ENCODE assay signal across 22 mouse cellular contexts in the genomic region with DNA sequence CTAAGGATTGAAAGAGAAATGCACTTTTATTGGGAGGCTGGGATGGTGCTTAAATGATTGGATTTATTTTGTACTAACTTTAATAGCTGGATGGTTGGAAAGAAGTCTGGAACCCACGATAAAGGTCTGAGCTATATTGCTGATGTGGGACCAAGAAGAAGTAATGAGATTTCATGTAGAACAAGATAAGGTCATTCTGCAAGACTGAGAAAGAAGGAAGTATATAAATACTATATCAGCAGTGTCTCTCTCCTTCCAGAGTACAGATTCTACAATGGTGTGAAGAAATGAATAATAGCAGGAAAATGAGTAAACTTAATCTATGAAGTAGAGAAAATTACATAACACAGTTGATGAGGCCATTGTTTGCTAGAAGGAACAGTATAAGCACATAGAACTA. TPM values are rescaled to one million over a fixed set of nuclear protein-coding genes. Genes with fewer than 3 reads are reported as not detected.
DNase-seq lines count a peak whose midpoint lies in the region; ATAC-seq lines count a peak whose summit lies in the region.
"Had no signal": no experiment of that assay in that cellular context is flagged by ENCODE, and none has a peak within 500 bp of the region (broad histone marks: within the 10 kb centered on the region; RNA-seq: fewer than 3 reads in every experiment).

No protein-coding gene starts in this region.

- peaks cover 4% of the 10 kb centered on the region; the same call in 1 of the 2 replicates for H3K36me3 ChIP-seq in heart, embryonic 15.5 days
- H3K36me3 ChIP-seq in heart, embryonic 11.5 days (ENCODE audit: control insufficient read depth, insufficient read depth, low read length) = peaks cover 8% of the 10 kb centered on the region; the same call in 1 of the 2 replicates
- H3K36me3 ChIP-seq in kidney, embryonic 16.5 days (ENCODE audit: insufficient read depth, low read length) = peaks cover 13% of the 10 kb centered on the region; the same call in 1 of the 2 replicates
- H3K36me3 ChIP-seq in midbrain, embryonic 13.5 days = peaks cover 23% of the 10 kb centered on the region
- 0 out of 2 replicates have a peak, but pooled peaks cover 2% of the 10 kb centered on the region for H3K36me3 ChIP-seq in midbrain, embryonic 16.5 days (ENCODE audit: control insufficient read depth, insufficient read depth, low read length)
- H3K36me3 ChIP-seq in neural tube, embryonic 13.5 days = peaks cover 15% of the 10 kb centered on the region

- H3K27me3 ChIP-seq in heart, embryonic 15.5 days = no peaks in the 10 kb centered on the region
- no peaks in the 10 kb centered on the region for H3K27me3 ChIP-seq in heart, embryonic 11.5 days (ENCODE audit: control insufficient read depth, insufficient read depth, low read length)
- H3K27me3 ChIP-seq in kidney, embryonic 16.5 days (ENCODE audit: insufficient read depth, low read length) = no peaks in the 10 kb centered on the region
- H3K27me3 ChIP-seq in midbrain, embryonic 13.5 days = no peaks in the 10 kb centered on the region
- H3K27me3 ChIP-seq in midbrain, embryonic 16.5 days (ENCODE audit: control insufficient read depth, insufficient read depth, low read depth, low read length) = no peaks in the 10 kb centered on the region
- no peaks in the 10 kb centered on the region for H3K27me3 ChIP-seq in neural tube, embryonic 13.5 days
- H3K27me3 ChIP-seq: CH12.LX; limb, embryonic 15.5 days had no signal

- H3K9me3 ChIP-seq in heart, embryonic 15.5 days (replicated peaks) = no peaks in the 10 kb centered on the region
- H3K9me3 ChIP-seq in heart, embryonic 11.5 days (replicated peaks; ENCODE audit: control insufficient read depth, low read length) = no peaks in the 10 kb centered on the region
- no peaks in the 10 kb centered on the region for H3K9me3 ChIP-seq in kidney, embryonic 16.5 days (ENCODE audit: low read length)
- H3K9me3 ChIP-seq in midbrain, embryonic 13.5 days = no peaks in the 10 kb centered on the region
- no peaks in the 10 kb centered on the region for H3K9me3 ChIP-seq in midbrain, embryonic 16.5 days (replicated peaks; ENCODE audit: control insufficient read depth, low read length, poor library complexity, severe bottlenecking)
- no peaks in the 10 kb centered on the region for H3K9me3 ChIP-seq in neural tube, embryonic 13.5 days
- H3K9me3 ChIP-seq: forebrain, embryonic 10.5 days; limb, embryonic 15.5 days had no signal

- H3K27ac ChIP-seq in heart, embryonic 15.5 days = no peak overlapping the region
- H3K27ac ChIP-seq in heart, embryonic 11.5 days (ENCODE audit: low read depth, low read length) = no peak overlapping the region
- H3K27ac ChIP-seq in kidney, embryonic 16.5 days (ENCODE audit: low read length) = no peak overlapping the region
- no peak overlapping the region for H3K27ac ChIP-seq in midbrain, embryonic 13.5 days
- no peak overlapping the region for H3K27ac ChIP-seq in midbrain, embryonic 16.5 days (ENCODE audit: low read length)
- no peak overlapping the region for H3K27ac ChIP-seq in neural tube, embryonic 13.5 days (replicated peaks)
- H3K27ac ChIP-seq: forebrain, embryonic 10.5 days; heart, adult 2 months; limb, embryonic 15.5 days; stomach, postnatal 0 days had no signal

- no peak for DNase-seq in kidney, postnatal 25 days
- no peak for DNase-seq in embryo, embryonic 11 days
- DNase-seq: adrenal gland, postnatal 25 days; cerebellum, adult 11 months; cerebellum, postnatal 10 days; heart, adult 2 months; kidney, adult 18-20 months; kidney, postnatal 36 days; layer of hippocampus, adult 9-11 months; right cerebral cortex, adult 18-20 months; thymus, postnatal 25 days had no signal

- H3K4me1 ChIP-seq in heart, embryonic 15.5 days (replicated peaks) = peaks cover 26% of the 10 kb centered on the region
- peaks cover 10% of the 10 kb centered on the region for H3K4me1 ChIP-seq in heart, embryonic 11.5 days (ENCODE audit: control insufficient read depth, insufficient read depth, low read length)
- H3K4me1 ChIP-seq in kidney, embryonic 16.5 days (ENCODE audit: insufficient read depth, low read length) = peaks cover 27% of the 10 kb centered on the region
- H3K4me1 ChIP-seq in midbrain, embryonic 13.5 days (replicated peaks) = peaks cover 34% of the 10 kb centered on the region
- H3K4me1 ChIP-seq in midbrain, embryonic 16.5 days (ENCODE audit: control insufficient read depth, insufficient read depth, low read length) = peaks cover 26% of the 10 kb centered on the region
- peaks cover 35% of the 10 kb centered on the region for H3K4me1 ChIP-seq in neural tube, embryonic 13.5 days (replicated peaks)

- 90% methylated on average over 1 of the region's 1 CpGs for WGBS in heart, embryonic 15.5 days
- 90% methylated on average over 1 of the region's 1 CpGs for WGBS in heart, embryonic 11.5 days (ENCODE audit: insufficient replicate concordance)
- WGBS in kidney, embryonic 16.5 days = 93% methylated on average over 1 of the region's 1 CpGs
- 94% methylated on average over 1 of the region's 1 CpGs for WGBS in midbrain, embryonic 13.5 days
- WGBS in midbrain, embryonic 16.5 days = 97% methylated on average over 1 of the region's 1 CpGs
- 95% methylated on average over 1 of the region's 1 CpGs for WGBS in neural tube, embryonic 13.5 days

- no peak overlapping the region for H3K9ac ChIP-seq in heart, embryonic 15.5 days
- no peak overlapping the region for H3K9ac ChIP-seq in heart, embryonic 11.5 days (ENCODE audit: low read depth, low read length)
- no peak overlapping the region for H3K9ac ChIP-seq in kidney, embryonic 16.5 days (replicated peaks; ENCODE audit: low read length)
- no peak overlapping the region for H3K9ac ChIP-seq in midbrain, embryonic 13.5 days (replicated peaks)
- no peak overlapping the region for H3K9ac ChIP-seq in midbrain, embryonic 16.5 days (ENCODE audit: low read depth, low read length)
- H3K9ac ChIP-seq in neural tube, embryonic 13.5 days = no peak overlapping the region
- H3K9ac ChIP-seq: limb, embryonic 15.5 days had no signal

- 0 out of 2 replicates have a peak overlapping the region, but pooled peaks have one; percentile 85 for H3K4me2 ChIP-seq in heart, embryonic 15.5 days
- no peak overlapping the region for H3K4me2 ChIP-seq in heart, embryonic 11.5 days
- peak overlapping the region; percentile 68; the same call in 1 of the 2 replicates for H3K4me2 ChIP-seq in kidney, embryonic 16.5 days (replicated peaks; ENCODE audit: low read depth, low read length)
- H3K4me2 ChIP-seq in midbrain, embryonic 13.5 days (replicated peaks) = peak overlapping the region; percentile 82
- no peak overlapping the region for H3K4me2 ChIP-seq in midbrain, embryonic 16.5 days (ENCODE audit: low read length)
- H3K4me2 ChIP-seq in neural tube, embryonic 13.5 days = 0 out of 2 replicates have a peak overlapping the region, but pooled peaks have one; percentile 71
- H3K4me2 ChIP-seq: limb, embryonic 15.5 days had no signal

- no peak for ATAC-seq in heart, embryonic 15.5 days (replicated peaks; ENCODE audit: insufficient number of reproducible peaks, insufficient read depth, low FRiP score, low read depth)
- no peak for ATAC-seq in heart, embryonic 11.5 days (replicated peaks; ENCODE audit: insufficient number of reproducible peaks, low FRiP score, low TSS enrichment)
- ATAC-seq in kidney, embryonic 16.5 days (ENCODE audit: low FRiP score, low TSS enrichment) = no peak
- no peak for ATAC-seq in midbrain, embryonic 13.5 days
- ATAC-seq in midbrain, embryonic 16.5 days = no peak
- no peak for ATAC-seq in neural tube, embryonic 13.5 days (ENCODE audit: low read depth)
- ATAC-seq: lung, postnatal 0 days had no signal

- no peak overlapping the region for H3K4me3 ChIP-seq in heart, embryonic 15.5 days
- no peak overlapping the region for H3K4me3 ChIP-seq in heart, embryonic 11.5 days (ENCODE audit: low read depth, low read length)
- H3K4me3 ChIP-seq in kidney, embryonic 16.5 days (ENCODE audit: low read length) = no peak overlapping the region
- H3K4me3 ChIP-seq in midbrain, embryonic 13.5 days (replicated peaks) = no peak overlapping the region
- H3K4me3 ChIP-seq in midbrain, embryonic 16.5 days (ENCODE audit: low read depth, low read length) = no peak overlapping the region
- H3K4me3 ChIP-seq in neural tube, embryonic 13.5 days = no peak overlapping the region
- H3K4me3 ChIP-seq: forebrain, embryonic 10.5 days; heart, adult 2 months; limb, embryonic 15.5 days had no signal

RNA-seq across cellular contexts. Expression of a gene that starts 2.8 kb away (rescaled TPM):
- polyA plus RNA-seq in heart, embryonic 15.5 days (2015; fragmentation: Nextera tagmentation; extraction: Ambion mirVana) = 24.6 and 29.8 TPM in 2 replicates
- polyA plus RNA-seq in heart, embryonic 11.5 days (2014; fragmentation: Nextera tagmentation; extraction: Ambion mirVana) = 27.4 and 31.3 TPM in 2 replicates
- polyA plus RNA-seq in kidney, embryonic 16.5 days (2015; fragmentation: Nextera tagmentation; extraction: Ambion mirVana) = 39.5 and 44.9 TPM in 2 replicates
- polyA plus RNA-seq in midbrain, embryonic 13.5 days (2015; fragmentation: Nextera tagmentation; extraction: Ambion mirVana) = 44.5 and 45.8 TPM in 2 replicates
- polyA plus RNA-seq in midbrain, embryonic 16.5 days (2015; fragmentation: Nextera tagmentation; extraction: Ambion mirVana) = 28.7 and 29.0 TPM in 2 replicates
- polyA plus RNA-seq in neural tube, embryonic 13.5 days (2015; fragmentation: Nextera tagmentation; extraction: Ambion mirVana) = 34.6 and 36.1 TPM in 2 replicates

Comparison
In these comparisons a context has a peak if more than half of its experiments do, and no peak if none do; other contexts are left out.
1. H3K4me2 ChIP-seq: peak in heart, embryonic 15.5 days (single experiment), kidney, embryonic 16.5 days (single experiment), midbrain, embryonic 13.5 days (single experiment) and neural tube, embryonic 13.5 days (single experiment); none in heart, embryonic 11.5 days (single experiment) and midbrain, embryonic 16.5 days (single experiment).